Mouse (Mus musculus): ENCODE results near the gene Hcfc1. TPM values are rescaled to one million over a fixed set of nuclear protein-coding genes. Genes with fewer than 3 reads are reported as not detected.

Gene Hcfc1
- polyA plus RNA-seq (2016; fragmentation: Nextera tagmentation; extraction: Ambion mirVana) = 41.3 and 47.3 TPM in 2 replicates

- peak within 1 kb of the TSS; percentile 66 for H3K4me3 ChIP-seq
- H3K36me3 ChIP-seq = peaks cover 7% of the 10 kb centered on the region
- H3K4me1 ChIP-seq (replicated peaks) = peaks cover 22% of the 10 kb centered on the region
- H3K9ac ChIP-seq = peak within 1 kb of the TSS; percentile 87
- H3K27ac ChIP-seq (ENCODE audit: poor library complexity, severe bottlenecking) = peak within 1 kb of the TSS; percentile 98
- H3K27me3 ChIP-seq (replicated peaks) = peaks cover 6% of the 10 kb centered on the region; the same call in 1 of the 2 replicates
- peak; percentile 78 for ATAC-seq (ENCODE audit: insufficient number of reproducible peaks, low FRiP score)
- WGBS = 15% methylated on average over 58 of the region's 58 CpGs
- peak within 1 kb of the TSS; percentile 77 for H3K4me2 ChIP-seq
- H3K9me3 ChIP-seq (replicated peaks) = no peaks in the 10 kb centered on the region
Measured at GRCm38 (mm10) chrX:73966248-73967176, at the start of gene Hcfc1. Gene Hcfc1 (minus strand): TSS chrX:73966357.

- Histone ChIP-seq H3K9ac (no peak overlapping the region), H3K27me3 (replicated peaks) (no peaks in the 10 kb centered on the region), H3K4me1 (replicated peaks) (no peaks in the 10 kb centered on the region), H3K27ac (ENCODE audit: poor library complexity, severe bottlenecking) (no peak overlapping the region), H3K36me3 (peaks cover 26% of the 10 kb centered on the region), H3K4me3 (no peak overlapping the region), H3K9me3 (replicated peaks) (no peaks in the 10 kb centered on the region), H3K4me2 (no peak overlapping the region)
- ATAC-seq (ENCODE audit: insufficient number of reproducible peaks, low FRiP score) = no peak
- 89% methylated on average over 1 of the region's 1 CpGs for WGBS
Measured at GRCm38 (mm10) chrX:74014597-74014996, 48.4 kb upstream of the Hcfc1 start.

GRCm38 (mm10) chrX:74008063-74008462, 41.9 kb upstream of the Hcfc1 start:
- Histone ChIP-seq H3K9ac (no peak overlapping the region), H3K4me1 (replicated peaks) (no peaks in the 10 kb centered on the region), H3K36me3 (no peaks in the 10 kb centered on the region), H3K4me2 (no peak overlapping the region), H3K27me3 (replicated peaks) (no peaks in the 10 kb centered on the region), H3K27ac (ENCODE audit: poor library complexity, severe bottlenecking) (no peak overlapping the region), H3K4me3 (no peak overlapping the region), H3K9me3 (replicated peaks) (no peaks in the 10 kb centered on the region)
- ATAC-seq (ENCODE audit: insufficient number of reproducible peaks, low FRiP score) = no peak
- 55% methylated on average over 8 of the region's 8 CpGs for WGBS

GRCm38 (mm10) chrX:74006401-74006800, 40.2 kb upstream of the Hcfc1 start:
- 73% methylated on average over 21 of the region's 21 CpGs for WGBS
- no peak overlapping the region for H3K4me3 ChIP-seq
- H3K27ac ChIP-seq (ENCODE audit: poor library complexity, severe bottlenecking) = no peak overlapping the region
- H3K9me3 ChIP-seq (replicated peaks) = no peaks in the 10 kb centered on the region
- H3K36me3 ChIP-seq = no peaks in the 10 kb centered on the region
- no peak overlapping the region for H3K9ac ChIP-seq
- ATAC-seq (ENCODE audit: insufficient number of reproducible peaks, low FRiP score) = no peak
- no peaks in the 10 kb centered on the region for H3K4me1 ChIP-seq (replicated peaks)
- H3K27me3 ChIP-seq (replicated peaks) = no peaks in the 10 kb centered on the region
- no peak overlapping the region for H3K4me2 ChIP-seq

GRCm38 (mm10) chrX:74003644-74004043, 37.5 kb upstream of the Hcfc1 start:
- 60% methylated on average over 2 of the region's 2 CpGs for WGBS
- ATAC-seq (ENCODE audit: insufficient number of reproducible peaks, low FRiP score) = no peak
- H3K9ac ChIP-seq = no peak overlapping the region

GRCm38 (mm10) chrX:74001024-74001423, 34.9 kb upstream of the Hcfc1 start:
- Histone ChIP-seq H3K4me1 (replicated peaks) (0 out of 2 replicates have a peak, but pooled peaks cover 3% of the 10 kb centered on the region), H3K9me3 (replicated peaks) (no peaks in the 10 kb centered on the region), H3K9ac (no peak overlapping the region), H3K4me3 (no peak overlapping the region), H3K27ac (ENCODE audit: poor library complexity, severe bottlenecking) (no peak overlapping the region), H3K4me2 (no peak overlapping the region), H3K36me3 (no peaks in the 10 kb centered on the region), H3K27me3 (replicated peaks) (no peaks in the 10 kb centered on the region)
- WGBS = 63% methylated on average over 3 of the region's 3 CpGs
- no peak for ATAC-seq (ENCODE audit: insufficient number of reproducible peaks, low FRiP score)

More at GRCm38 (mm10) chrX:74003644-74004043, 37.5 kb upstream of the Hcfc1 start:
- no peak overlapping the region for H3K4me3 ChIP-seq
- H3K4me1 ChIP-seq (replicated peaks) = 0 out of 2 replicates have a peak, but pooled peaks cover 3% of the 10 kb centered on the region
- H3K4me2 ChIP-seq = no peak overlapping the region
- H3K27ac ChIP-seq (ENCODE audit: poor library complexity, severe bottlenecking) = no peak overlapping the region
- H3K36me3 ChIP-seq = no peaks in the 10 kb centered on the region
- H3K9me3 ChIP-seq (replicated peaks) = no peaks in the 10 kb centered on the region
- H3K27me3 ChIP-seq (replicated peaks) = no peaks in the 10 kb centered on the region

GRCm38 (mm10) chrX:73998911-73999869, 33.0 kb upstream of the Hcfc1 start:
- Histone ChIP-seq H3K27ac (ENCODE audit: poor library complexity, severe bottlenecking) (peak overlapping the region; percentile 51; the same call in 1 of the 2 replicates), H3K4me2 (peak overlapping the region; percentile 26; the same call in 1 of the 2 replicates), H3K27me3 (replicated peaks) (no peaks in the 10 kb centered on the region), H3K9ac (no peak overlapping the region), H3K36me3 (no peaks in the 10 kb centered on the region), H3K4me3 (no peak overlapping the region), H3K9me3 (replicated peaks) (no peaks in the 10 kb centered on the region), H3K4me1 (replicated peaks) (0 out of 2 replicates have a peak, but pooled peaks cover 3% of the 10 kb centered on the region)
- ATAC-seq (ENCODE audit: insufficient number of reproducible peaks, low FRiP score) = peak; percentile 82
- 24% methylated on average over 8 of the region's 8 CpGs for WGBS

GRCm38 (mm10) chrX:73977783-73978182, 11.6 kb upstream of the Hcfc1 start:
- ATAC-seq (ENCODE audit: insufficient number of reproducible peaks, low FRiP score) = no peak
- WGBS = 74% methylated on average over 1 of the region's 1 CpGs

GRCm38 (mm10) chrX:73976283-73976682, 10.1 kb upstream of the Hcfc1 start:
- H3K4me2 ChIP-seq = no peak overlapping the region
- H3K9me3 ChIP-seq (replicated peaks) = no peaks in the 10 kb centered on the region
- ATAC-seq (ENCODE audit: insufficient number of reproducible peaks, low FRiP score) = no peak
- no peak overlapping the region for H3K4me3 ChIP-seq
- 93% methylated on average over 2 of the region's 2 CpGs for WGBS
- H3K4me1 ChIP-seq (replicated peaks) = no peaks in the 10 kb centered on the region
- no peaks in the 10 kb centered on the region for H3K36me3 ChIP-seq
- no peaks in the 10 kb centered on the region for H3K27me3 ChIP-seq (replicated peaks)
- H3K9ac ChIP-seq = no peak overlapping the region
- H3K27ac ChIP-seq (ENCODE audit: poor library complexity, severe bottlenecking) = no peak overlapping the region

More at GRCm38 (mm10) chrX:73977783-73978182, 11.6 kb upstream of the Hcfc1 start:
- Histone ChIP-seq H3K4me3 (no peak overlapping the region), H3K27ac (ENCODE audit: poor library complexity, severe bottlenecking) (no peak overlapping the region), H3K4me1 (replicated peaks) (no peaks in the 10 kb centered on the region), H3K9ac (no peak overlapping the region), H3K4me2 (no peak overlapping the region), H3K27me3 (replicated peaks) (no peaks in the 10 kb centered on the region), H3K9me3 (replicated peaks) (no peaks in the 10 kb centered on the region), H3K36me3 (no peaks in the 10 kb centered on the region)

- Histone ChIP-seq H3K9me3 (replicated peaks) (no peaks in the 10 kb centered on the region), H3K4me1 (replicated peaks) (no peaks in the 10 kb centered on the region), H3K4me2 (no peak overlapping the region), H3K4me3 (no peak overlapping the region), H3K27ac (ENCODE audit: poor library complexity, severe bottlenecking) (no peak overlapping the region), H3K36me3 (no peaks in the 10 kb centered on the region), H3K9ac (no peak overlapping the region), H3K27me3 (replicated peaks) (no peaks in the 10 kb centered on the region)
- 60% methylated on average over 4 of the region's 4 CpGs for WGBS
- ATAC-seq (ENCODE audit: insufficient number of reproducible peaks, low FRiP score) = no peak
Measured at GRCm38 (mm10) chrX:73972774-73973173, 6.6 kb upstream of the Hcfc1 start.

- Histone ChIP-seq H3K27me3 (replicated peaks) (peaks cover 6% of the 10 kb centered on the region; the same call in 1 of the 2 replicates), H3K4me2 (no peak overlapping the region), H3K9ac (no peak overlapping the region), H3K9me3 (replicated peaks) (no peaks in the 10 kb centered on the region), H3K4me3 (no peak overlapping the region), H3K4me1 (replicated peaks) (no peaks in the 10 kb centered on the region), H3K27ac (ENCODE audit: poor library complexity, severe bottlenecking) (no peak overlapping the region), H3K36me3 (no peaks in the 10 kb centered on the region)
- ATAC-seq (ENCODE audit: insufficient number of reproducible peaks, low FRiP score) = no peak
Measured at GRCm38 (mm10) chrX:73970781-73971180, 4.6 kb upstream of the Hcfc1 start.

Measured in heart, embryonic 12.5 days (tissue).